Mouse (Mus musculus) monocyte, adult 5-6 weeks (primary cell): ENCODE results near the gene Cntnap1. TPM values are rescaled to one million over a fixed set of nuclear protein-coding genes. Genes with fewer than 3 reads are reported as not detected.

Source experiments
- ATAC-seq: fragments of 153-309, 156-312 bp; replicated peaks from 2 replicates; pipeline ENCODE4 v1.8.0; 2017; ENCODE audit warnings: mild to moderate bottlenecking; ENCODE audit not compliant: low TSS enrichment, insufficient number of reproducible peaks, severe bottlenecking, poor library complexity, low FRiP score
- total RNA-seq: library from RNA; stranded (forward); fragments of 200-1000, 200-491, 200-594 nt; gene quantifications from 3 replicates; pipeline ENCODE4 v1.2.3, GENCODE M21; 2017

Gene Cntnap1
- total RNA-seq, 1 experiment from 2014 or later = 0.95 TPM

DNA sequence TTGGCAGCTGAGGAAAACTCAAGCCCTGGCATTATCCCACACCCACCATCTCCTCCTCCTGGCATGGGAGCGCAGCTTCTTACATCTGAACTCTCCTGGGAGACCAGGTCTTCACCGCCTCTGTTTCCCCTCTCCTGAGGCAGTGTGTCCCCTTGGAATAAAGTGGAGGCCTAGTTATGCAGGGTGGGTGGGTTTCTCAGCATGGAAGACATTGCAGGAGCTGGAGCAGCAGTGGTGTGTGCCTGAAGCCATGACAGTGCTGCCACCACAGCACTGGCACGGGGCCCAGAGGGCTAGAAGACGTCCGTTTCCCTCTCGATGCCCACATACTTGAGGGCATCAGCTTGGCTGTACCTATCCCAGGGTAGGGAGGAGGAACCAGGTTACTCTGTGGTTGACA, 22.3 kb downstream of the Cntnap1 start:
- no peak for ATAC-seq

DNA sequence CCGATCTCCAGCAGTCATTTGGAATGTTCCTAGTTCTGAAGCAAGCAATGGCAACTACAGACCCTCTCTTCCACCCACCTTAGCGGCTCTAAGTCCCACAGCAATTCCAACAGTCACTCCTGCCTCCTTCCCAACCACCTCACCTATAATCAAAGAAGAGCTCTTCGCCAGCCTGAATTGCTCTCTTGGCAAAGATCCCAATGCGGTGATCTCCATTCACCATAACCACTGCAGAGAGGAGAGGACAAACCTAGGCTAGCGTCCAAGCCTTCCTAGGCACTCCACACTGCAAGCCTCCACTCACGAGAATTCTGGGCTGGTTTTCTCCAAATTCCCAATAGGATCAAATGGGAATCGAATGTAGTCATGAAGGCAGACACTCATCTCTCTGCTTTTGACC, 22.8 kb downstream of the Cntnap1 start:
- no peak for ATAC-seq

DNA sequence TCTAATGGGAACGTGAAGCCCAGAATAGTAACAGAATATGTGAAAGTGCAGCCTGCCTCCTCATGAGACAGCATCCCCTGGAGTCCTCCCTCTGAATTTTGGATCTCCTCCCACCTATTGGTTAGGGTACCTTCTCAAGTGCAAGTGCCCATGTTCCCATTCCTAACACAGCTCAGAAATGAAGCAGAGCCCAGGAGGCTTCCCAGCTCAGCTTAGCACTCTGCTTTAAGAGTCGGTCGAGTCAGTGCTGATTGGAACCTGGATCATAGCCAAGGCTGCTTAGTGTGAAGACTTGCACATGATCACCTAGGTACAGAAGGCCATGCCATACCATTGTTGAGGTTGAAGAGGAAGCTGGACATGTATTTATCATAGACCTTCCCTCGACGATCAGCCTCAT, 23.8 kb downstream of the Cntnap1 start:
- no peak for ATAC-seq

DNA sequence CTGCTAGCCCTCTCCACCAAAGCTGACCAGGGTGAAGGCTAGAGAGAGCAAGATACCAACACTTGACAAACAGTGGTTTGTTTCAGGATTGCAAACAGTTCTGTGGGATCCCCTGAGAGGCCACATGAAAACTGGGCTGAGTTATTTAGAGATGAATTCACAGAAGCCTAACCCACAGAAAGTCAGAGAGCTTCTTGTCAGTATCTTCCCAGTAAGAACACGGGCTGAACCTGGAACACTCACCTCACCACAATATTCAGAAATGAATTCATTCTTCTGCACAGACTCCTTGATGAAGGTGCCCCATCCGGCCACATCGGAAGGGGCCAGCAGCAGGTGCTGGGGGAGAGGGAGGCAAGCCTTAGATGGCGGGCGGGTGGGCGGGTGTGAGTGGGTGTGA, 24.3 kb downstream of the Cntnap1 start:
- ATAC-seq = no peak

DNA sequence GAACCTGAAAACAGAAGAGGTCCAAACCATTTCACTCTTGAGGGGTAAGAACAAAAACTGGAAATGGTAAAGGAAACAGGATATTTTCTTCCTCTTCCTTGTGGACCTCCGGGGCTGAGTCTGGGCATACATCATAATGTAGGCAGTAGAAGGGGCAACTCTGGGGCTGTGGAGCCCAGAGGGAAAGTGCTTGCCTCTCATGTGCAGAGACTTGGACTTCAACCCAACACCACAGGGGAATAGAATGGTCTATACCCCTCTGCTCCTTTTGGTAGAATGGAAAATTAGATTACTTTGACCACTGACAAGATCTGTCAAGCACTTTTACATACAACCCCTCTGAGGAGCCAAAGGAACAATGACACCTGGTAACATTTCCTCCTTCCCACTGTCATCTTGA, 24.8 kb downstream of the Cntnap1 start:
- no peak for ATAC-seq

DNA sequence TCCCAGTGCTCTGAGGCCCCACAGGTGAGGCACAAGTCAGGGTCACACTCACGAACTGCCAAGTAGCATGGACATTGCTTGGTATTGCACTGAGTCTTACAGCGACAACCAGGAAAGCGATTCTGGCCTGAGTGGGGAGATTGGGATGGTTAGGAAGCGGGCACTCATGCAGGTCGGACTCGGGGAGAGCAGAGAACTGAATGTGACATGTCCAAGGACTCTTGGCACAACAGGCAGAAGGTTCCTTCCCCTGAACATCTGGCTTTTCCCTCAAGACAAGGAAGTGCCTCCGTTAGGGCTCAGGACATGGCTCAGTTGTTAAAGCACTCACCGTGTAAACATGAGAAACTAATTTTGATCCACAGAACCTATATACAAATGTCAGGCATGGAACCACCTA, 25.2 kb downstream of the Cntnap1 start:
- no peak for ATAC-seq

DNA sequence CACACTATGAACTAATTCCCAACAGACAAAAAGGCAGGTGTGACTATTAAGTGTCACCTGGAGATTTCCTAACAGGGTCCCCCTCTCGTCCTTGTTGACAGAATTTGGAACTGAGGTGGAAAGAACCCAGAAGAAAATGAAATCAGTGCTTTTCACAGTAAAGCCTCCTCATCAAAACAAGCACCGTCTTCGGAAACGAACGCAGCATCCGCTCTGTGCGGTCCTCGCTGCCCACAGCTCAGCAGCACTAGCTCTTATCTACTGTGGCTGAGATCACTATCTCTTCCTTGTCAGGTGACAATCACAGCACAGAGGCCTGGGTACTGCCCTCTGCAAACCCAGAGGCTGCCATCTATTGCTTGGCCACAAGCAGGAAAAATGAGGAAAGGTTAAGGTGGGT, 25.9 kb downstream of the Cntnap1 start:
- ATAC-seq = no peak

DNA sequence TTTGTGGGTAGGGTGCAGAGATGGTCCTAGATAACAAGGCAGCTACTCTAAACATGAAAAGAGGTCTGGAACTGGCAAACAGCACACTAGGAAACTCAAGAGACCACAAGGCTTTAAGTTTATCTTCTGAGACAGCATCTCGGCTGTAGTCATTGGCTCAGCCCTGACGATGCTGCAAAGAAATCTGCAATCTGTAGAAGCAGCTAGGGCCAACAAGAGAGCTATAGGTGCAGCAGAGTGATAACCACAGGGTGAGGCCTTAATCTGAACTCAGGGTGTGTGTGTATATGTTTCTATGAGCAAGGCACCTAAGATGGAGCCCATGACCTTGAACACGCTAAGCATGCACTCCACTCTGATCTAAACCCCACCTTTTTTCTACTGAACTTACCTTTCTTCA, 29.2 kb downstream of the Cntnap1 start:
- ATAC-seq = no peak

DNA sequence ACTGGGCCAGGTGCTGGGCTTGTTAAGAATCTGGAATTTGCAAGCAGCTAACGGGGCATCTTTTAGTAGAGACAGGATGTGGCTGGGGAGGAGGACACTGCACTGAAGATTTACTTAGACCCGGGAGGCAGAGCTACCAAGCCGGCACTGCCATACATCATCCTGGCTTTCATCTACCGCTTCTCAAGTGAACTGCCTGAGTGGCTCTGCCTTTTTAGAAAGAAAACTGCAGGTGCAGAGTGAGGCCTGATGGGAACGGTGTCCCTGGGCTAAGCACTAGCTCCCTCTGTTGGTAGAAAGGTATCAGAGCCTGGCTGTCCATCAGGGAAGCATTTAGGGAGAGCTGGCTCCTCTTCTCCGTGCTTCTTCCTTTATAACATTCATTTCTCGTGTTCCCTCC, 30.7 kb downstream of the Cntnap1 start:
- ATAC-seq = no peak

DNA sequence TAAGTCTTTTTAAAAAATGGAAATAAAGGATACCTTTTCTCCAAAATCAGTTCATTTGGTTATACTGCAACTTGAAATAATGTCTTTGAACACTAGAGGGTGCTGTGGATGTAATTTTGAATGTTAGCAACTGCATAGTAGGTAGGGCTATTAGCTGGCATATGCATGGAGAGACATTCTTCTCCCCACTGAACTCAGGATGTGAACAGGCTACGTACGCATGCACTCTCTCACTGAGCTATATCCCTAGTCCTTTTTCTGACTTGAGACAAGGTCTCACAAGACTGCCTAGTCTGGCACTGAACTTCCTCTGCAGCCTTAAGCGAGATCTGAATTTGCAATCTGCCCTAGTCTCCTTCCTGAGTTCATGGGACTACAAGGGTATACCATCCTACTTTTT, 41.6 kb downstream of the Cntnap1 start:
- peak; percentile 87 for ATAC-seq

DNA sequence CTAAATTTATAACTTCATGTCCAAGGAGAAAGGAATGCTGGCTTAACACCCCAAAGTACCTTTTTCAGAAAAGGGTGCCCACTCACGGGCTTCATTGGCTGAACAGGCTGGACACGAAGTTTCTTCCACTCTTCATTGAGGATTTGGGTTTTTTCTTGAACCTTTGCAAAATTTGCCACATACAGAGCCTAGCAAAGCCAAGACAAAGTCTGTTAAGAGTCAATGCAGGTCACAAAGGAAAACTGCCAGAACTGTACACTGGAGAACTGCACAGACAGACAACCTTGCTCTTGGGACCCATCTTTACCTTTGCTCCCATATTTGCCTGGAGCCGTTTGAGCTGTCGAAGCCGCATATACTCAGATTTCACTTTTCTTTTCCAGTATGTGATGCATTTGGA, 46.6 kb downstream of the Cntnap1 start:
- no peak for ATAC-seq

DNA sequence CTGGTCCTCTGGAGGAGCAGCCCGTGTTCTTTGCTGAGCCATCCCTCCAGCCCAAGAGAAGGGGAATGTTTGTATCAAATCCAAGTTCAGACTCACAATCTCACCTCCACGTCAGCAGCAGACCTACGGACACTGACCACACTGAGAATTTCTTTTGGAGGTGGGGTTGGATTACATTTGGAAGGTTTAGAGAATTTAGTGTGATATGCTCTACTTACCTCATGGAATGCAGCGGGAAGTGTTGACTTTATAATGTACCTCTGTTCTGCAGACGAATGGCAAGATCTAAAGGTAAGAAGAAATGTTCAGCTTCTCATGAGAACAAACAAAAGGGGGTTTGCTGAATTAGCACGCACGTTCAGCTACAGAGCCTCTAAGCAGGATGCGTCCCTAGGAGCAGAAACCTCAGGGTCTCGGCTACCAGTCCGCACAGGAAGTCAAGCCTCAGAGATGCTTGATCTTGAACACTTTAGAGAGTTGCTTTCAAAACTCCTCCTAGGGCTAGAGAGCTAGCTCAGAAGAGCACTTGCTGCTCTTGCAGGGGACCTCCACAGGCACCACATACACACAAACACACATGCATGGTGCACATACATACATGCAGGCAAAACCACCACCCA, 48.2 kb downstream of the Cntnap1 start:
- ATAC-seq = no peak

DNA sequence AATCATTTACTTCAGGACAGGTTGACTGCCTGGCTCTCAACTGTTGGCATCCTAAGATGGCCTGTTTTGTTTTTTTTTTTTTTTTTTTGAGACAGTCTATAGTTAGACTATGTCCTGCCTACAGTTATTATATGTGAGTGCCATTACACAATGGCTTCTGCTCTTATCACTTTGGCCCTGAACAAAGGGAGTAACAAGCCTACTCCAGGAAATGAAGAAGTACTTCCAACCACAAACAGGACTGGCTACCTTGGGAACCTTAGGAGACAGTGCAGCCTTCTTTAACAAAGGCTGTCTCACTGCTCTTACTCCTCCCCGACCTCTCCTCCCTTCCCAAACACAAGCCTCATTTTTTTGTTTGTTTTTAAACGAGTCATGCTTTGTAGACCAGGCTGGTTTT, 50.5 kb downstream of the Cntnap1 start:
- ATAC-seq = no peak

DNA sequence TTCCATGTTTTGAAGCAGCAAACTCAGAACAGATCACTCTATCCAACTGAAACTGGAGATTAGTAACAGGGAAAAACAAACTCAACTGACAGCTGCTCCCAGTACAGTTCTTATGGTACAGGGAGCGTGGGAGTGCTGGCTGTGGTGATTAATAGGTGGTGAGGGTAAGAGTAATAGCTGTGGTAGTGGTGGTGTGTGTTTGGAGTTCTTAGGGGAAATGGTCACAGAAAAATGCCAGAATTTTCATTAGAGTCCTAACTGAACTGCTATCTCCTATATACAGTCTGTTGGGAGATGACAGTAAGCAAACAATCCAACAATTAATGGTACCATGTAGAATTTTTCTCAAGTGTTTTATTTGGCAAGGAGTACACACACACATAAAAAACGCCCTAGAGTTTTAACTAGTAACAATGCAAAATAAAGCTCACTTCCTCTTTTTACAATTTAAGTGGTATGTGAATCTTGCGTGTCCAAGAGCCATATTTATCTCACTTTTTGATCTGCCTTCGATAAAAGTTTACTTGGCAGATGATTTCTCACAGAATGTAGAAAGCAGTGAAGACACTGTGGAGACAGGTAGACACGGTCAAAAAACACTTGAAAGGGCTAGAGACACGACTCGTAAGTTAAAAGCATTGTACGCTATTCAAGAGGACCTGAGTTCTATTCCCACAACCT, 51.1 kb downstream of the Cntnap1 start:
- ATAC-seq = no peak

DNA sequence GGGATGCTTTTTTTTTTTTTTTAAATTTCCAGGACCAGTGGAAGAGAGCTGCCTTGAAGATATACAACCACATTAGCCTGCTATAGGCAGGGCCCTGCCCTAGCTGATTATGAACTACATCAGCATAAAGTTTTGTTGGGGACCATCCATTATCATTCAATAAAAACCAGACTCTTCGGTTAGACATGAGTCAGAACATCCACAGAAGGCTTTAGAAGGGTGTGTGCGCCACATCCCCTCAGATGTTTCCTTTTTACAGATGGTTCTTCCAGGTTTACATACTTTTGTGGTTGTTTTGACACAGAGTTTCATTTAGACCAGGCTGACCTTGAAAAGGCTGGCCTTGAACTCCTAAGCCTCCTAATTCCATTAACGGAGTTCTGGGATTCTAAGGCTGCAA, 54.0 kb downstream of the Cntnap1 start:
- ATAC-seq = no peak

DNA sequence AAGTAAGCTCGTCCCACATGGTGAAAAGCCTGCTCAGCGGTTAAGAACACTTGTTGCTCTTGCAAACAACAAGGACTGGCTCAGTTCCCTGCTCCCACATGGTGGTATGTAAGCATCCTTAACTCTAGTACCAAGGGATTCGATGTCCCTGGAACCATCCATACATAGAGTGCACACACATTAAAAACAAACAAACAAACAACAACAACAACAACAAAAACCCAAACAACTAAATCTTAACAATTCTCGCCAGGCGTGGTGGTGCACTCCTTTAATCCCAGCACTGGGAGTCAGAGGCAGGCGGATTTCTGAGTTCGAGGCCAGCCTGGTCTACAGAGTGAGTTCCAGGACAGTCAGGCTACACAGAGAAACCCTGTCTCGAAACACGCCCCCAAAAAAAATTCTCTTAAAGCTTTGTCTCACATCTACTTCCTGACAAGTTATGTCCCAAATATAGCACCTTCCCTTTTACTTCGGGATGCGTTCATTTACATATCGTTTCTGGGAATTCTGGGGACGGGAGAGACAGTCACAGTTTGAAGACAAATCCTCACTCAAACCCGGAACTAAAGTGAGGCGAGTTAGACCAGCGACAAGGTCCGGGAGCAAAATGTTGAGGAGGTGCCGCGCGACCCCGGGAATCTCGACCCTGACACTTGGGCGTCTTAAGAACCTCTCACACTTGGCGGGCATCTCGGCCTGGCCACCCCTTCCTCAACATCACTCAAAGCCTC, 55.2 kb downstream of the Cntnap1 start:
- ATAC-seq = peak; percentile 23; the same call in 1 of the 2 replicates

DNA sequence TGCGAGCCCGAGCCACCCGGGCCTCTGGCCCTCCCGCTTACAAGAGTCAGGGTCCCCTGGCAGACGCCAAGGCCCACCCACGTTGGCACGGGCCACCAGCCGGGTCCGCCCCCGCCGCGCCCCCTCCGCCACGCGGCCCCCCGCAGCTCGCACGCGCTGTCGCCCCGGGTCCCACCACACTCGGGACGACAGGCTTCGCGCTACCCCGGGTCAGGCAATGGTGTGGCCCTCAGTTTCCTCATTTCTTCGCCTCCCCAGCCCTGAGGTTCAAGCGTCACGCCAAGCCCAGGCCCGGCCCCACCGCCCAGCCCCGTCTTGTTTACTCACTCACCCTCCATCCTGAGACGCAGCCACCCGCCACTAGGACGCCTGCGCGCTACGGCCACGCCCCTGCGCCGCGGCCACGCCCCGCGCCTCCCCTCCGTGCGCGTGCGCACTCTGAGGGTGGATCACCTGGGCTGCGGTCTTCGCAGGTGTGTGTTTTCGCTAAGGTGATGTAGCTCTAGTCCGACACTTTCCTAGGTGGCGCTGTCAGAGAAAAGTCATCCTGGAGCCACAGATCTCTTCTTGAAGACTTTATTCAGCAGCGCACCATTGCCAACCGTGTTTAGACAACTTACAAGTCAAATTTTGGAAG, 55.9 kb downstream of the Cntnap1 start, which contains the start of gene Ezh1:
TSS of gene Ezh1 (minus strand) at position 399 of the 637 bp plus-strand sequence.
- peak; percentile 97 for ATAC-seq

DNA sequence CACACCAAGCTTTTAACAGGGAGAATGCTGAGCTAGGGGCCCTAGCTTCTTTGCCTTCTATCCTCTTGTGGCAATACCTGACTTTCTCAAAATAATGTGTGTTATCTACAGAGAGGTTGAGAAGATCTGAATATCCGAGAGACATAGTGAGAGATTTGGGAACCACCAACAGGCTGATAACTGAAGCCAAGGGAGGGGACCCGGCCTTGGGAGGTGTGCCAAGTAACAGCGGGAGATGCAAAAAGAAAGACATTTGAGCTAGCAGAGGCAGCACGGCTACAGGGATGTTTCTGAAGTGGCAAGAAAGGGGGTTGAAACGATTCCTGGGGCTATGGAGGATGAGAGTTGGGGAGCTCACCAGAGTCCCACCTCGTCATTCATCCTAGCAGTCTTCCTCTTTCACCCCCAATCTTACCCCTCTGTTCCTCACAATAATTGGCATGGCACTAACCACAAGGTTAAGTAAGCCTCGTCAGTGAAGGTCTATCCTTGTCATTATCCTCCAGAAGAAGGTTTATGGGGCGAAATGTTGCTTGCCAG, 59.1 kb downstream of the Cntnap1 start:
- no peak for ATAC-seq

DNA sequence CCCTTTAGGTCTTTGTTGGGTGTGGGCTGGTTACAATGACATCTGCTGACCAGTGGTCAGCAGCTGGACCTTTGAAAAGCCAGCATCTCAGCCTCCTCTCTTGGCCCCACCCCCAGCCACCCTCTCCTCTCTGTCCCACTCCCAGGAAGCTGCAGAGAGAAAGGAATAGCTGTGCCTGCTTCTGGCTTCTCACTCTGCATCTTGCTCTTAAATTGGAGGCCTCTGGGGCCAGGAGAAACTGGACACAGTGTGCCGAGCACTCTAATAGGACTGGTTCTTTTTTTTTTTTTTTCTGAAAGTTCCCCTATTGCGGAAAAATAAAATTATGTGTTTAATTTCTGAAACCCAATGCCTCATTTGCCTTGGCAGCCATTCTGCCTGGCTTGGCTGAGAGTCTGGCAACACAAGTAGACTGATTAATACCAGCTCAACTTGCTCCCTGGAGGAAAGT, 59.8 kb downstream of the Cntnap1 start:
- no peak for ATAC-seq
